Mouse (Mus musculus) lung, postnatal 0 days (tissue): ENCODE data around the gene Stag2. TPM values are rescaled to one million over a fixed set of nuclear protein-coding genes. Genes with fewer than 3 reads are reported as not detected.

ENCODE experiments used
- ATAC-seq: fragments of 200-750 bp; cut with Nextera tagmentation; 2 replicates; pipeline ENCODE4 v1.8.0; 2017; ENCODE audit warnings: moderate library complexity
- DNase-seq: peaks from one replicate; pipeline ENCODE4 v3.0.0-alpha.2; 2016; ENCODE audit warnings: low spot score
- H3K27ac ChIP-seq: fragments of 300-500 bp; sonication (generic); 2 replicates; pipeline ENCODE4 v1.5.1; 2014; ENCODE audit warnings: antibody characterized with exemption, mild to moderate bottlenecking, low read length, mixed read lengths
- H3K27me3 ChIP-seq: fragments of 300-500 bp; sonication (generic); replicated peaks from 2 replicates; pipeline ENCODE4 v1.6.1; 2014; ENCODE audit warnings: low read length, mixed read lengths; ENCODE audit not compliant: insufficient read depth
- H3K36me3 ChIP-seq: fragments of 300-500 bp; sonication (generic); 2 replicates; pipeline ENCODE4 v1.6.1; 2014; ENCODE audit warnings: low read length, mixed read lengths; ENCODE audit not compliant: insufficient read depth
- H3K4me1 ChIP-seq: fragments of 300-500 bp; sonication (generic); 2 replicates; pipeline ENCODE4 v1.6.1; 2014; ENCODE audit warnings: antibody characterized with exemption, low read depth, low read length, mixed read lengths; ENCODE audit not compliant: insufficient read depth
- H3K4me2 ChIP-seq: fragments of 300-500 bp; sonication (generic); replicated peaks from 2 replicates; pipeline ENCODE4 v1.6.1; 2014; ENCODE audit warnings: low read depth, mild to moderate bottlenecking, low read length, moderate library complexity, mixed read lengths
- H3K4me3 ChIP-seq: fragments of 300-500 bp; sonication (generic); 2 replicates; pipeline ENCODE4 v1.5.1; 2014; ENCODE audit warnings: low read depth, low read length
- H3K9ac ChIP-seq: fragments of 300-500 bp; sonication (generic); replicated peaks from 2 replicates; pipeline ENCODE4 v1.6.1; 2014; ENCODE audit warnings: low read depth, mild to moderate bottlenecking
- H3K9me3 ChIP-seq: fragments of 300-500 bp; sonication (generic); 2 replicates; pipeline ENCODE4 v1.6.1; 2016; ENCODE audit warnings: low read length, mixed read lengths
- CTCF ChIP-seq: IDR thresholded peaks from 2 replicates; pipeline ENCODE4 v1.5.1; 2016; ENCODE audit warnings: antibody characterized with exemption, mild to moderate bottlenecking
- EP300 ChIP-seq: IDR thresholded peaks from 2 replicates; pipeline ENCODE4 v1.6.1; 2016; ENCODE audit warnings: antibody characterized with exemption, mild to moderate bottlenecking, control low read depth
- WGBS: fragments of 180-500 bp; shearing (Covaris S2); extraction: QIAGEN DNeasy Blood & Tissue Kit; methylation state at CpG from one replicate; pipeline ENCODE4 v1.1.7; 2014; 5-methylcytosine and 5-hydroxymethylcytosine counted together
- polyA plus RNA-seq: library from polyadenylated mRNA; unstranded; fragments of >200 nt; fragmentation: Nextera tagmentation; extraction: Ambion mirVana; gene quantifications from 2 replicates; pipeline ENCODE4 v1.2.1, GENCODE M21; 2015

Stag2 gene
- polyA plus RNA-seq, 1 experiment from 2014 or later: 26.8 TPM

GRCm38 (mm10) chrX:42151903-42152369 lies 2.8 kb downstream of the Stag2 start:
- ATAC-seq: peak; percentile 67
- H3K27ac ChIP-seq: peak overlapping the region; percentile 93
- 12% methylated on average over 17 of the region's 17 CpGs for WGBS
- peak; percentile 96 for DNase-seq
- H3K36me3 ChIP-seq: no peaks in the 10 kb centered on the region
- H3K4me1 ChIP-seq: no peaks in the 10 kb centered on the region
- H3K4me2 ChIP-seq: peak overlapping the region; percentile 53
- no peaks in the 10 kb centered on the region for H3K9me3 ChIP-seq
- peak overlapping the region; percentile 68 for H3K9ac ChIP-seq
- TF ChIP-seq CTCF: no peak
- H3K27me3 ChIP-seq: no peaks in the 10 kb centered on the region
- H3K4me3 ChIP-seq: peak overlapping the region; percentile 56

GRCm38 (mm10) chrX:42153056-42153455 lies 3.9 kb downstream of the Stag2 start:
- Histone ChIP-seq H3K27me3 (no peaks in the 10 kb centered on the region), H3K4me2 (peak overlapping the region; percentile 53), H3K9me3 (no peaks in the 10 kb centered on the region), H3K4me1 (no peaks in the 10 kb centered on the region), H3K36me3 (no peaks in the 10 kb centered on the region), H3K27ac (peak overlapping the region; percentile 59; the same call in 1 of the 2 replicates), H3K9ac (no peak overlapping the region), H3K4me3 (peak overlapping the region; percentile 56)
- WGBS: 8% methylated on average over 4 of the region's 4 CpGs
- ATAC-seq: no peak
- peak; percentile 47; the same call in 1 of the 2 replicates for TF ChIP-seq EP300
- TF ChIP-seq CTCF: no peak
- DNase-seq: peak; percentile 57

- Histone ChIP-seq H3K9me3 (no peaks in the 10 kb centered on the region), H3K36me3 (no peaks in the 10 kb centered on the region), H3K4me2 (no peak overlapping the region), H3K9ac (no peak overlapping the region), H3K27me3 (no peaks in the 10 kb centered on the region), H3K4me1 (no peaks in the 10 kb centered on the region), H3K4me3 (no peak overlapping the region), H3K27ac (no peak overlapping the region)
- 86% methylated on average over 1 of the region's 1 CpGs for WGBS
- ATAC-seq (no peak), DNase-seq (no peak)
- no peak for TF ChIP-seq EP300
- TF ChIP-seq CTCF: no peak
Measured at GRCm38 (mm10) chrX:42165455-42165854, 16.3 kb downstream of the Stag2 start.

- H3K9ac ChIP-seq: no peak overlapping the region
- no peak overlapping the region for H3K4me3 ChIP-seq
- no peak overlapping the region for H3K27ac ChIP-seq
- H3K27me3 ChIP-seq: no peaks in the 10 kb centered on the region
- DNase-seq (peak; percentile 23), ATAC-seq (no peak)
- H3K4me2 ChIP-seq: no peak overlapping the region
- no peaks in the 10 kb centered on the region for H3K36me3 ChIP-seq
- 71% methylated on average over 5 of the region's 5 CpGs for WGBS
- no peaks in the 10 kb centered on the region for H3K9me3 ChIP-seq
- no peak for TF ChIP-seq CTCF
- TF ChIP-seq EP300: no peak
- H3K4me1 ChIP-seq: no peaks in the 10 kb centered on the region
Measured at GRCm38 (mm10) chrX:42170811-42171210, 21.7 kb downstream of the Stag2 start.

- peak; percentile 9 for DNase-seq
- no peaks in the 10 kb centered on the region for H3K4me1 ChIP-seq
Measured at GRCm38 (mm10) chrX:42187590-42187989, 38.5 kb downstream of the Stag2 start.

GRCm38 (mm10) chrX:42188825-42189426 lies 39.8 kb downstream of the Stag2 start:
- no peaks in the 10 kb centered on the region for H3K4me1 ChIP-seq
- H3K27me3 ChIP-seq: no peaks in the 10 kb centered on the region
- ATAC-seq (no peak), DNase-seq (no peak)
- H3K4me3 ChIP-seq: no peak overlapping the region
- H3K36me3 ChIP-seq: no peaks in the 10 kb centered on the region
- H3K27ac ChIP-seq: no peak overlapping the region
- no peak overlapping the region for H3K9ac ChIP-seq
- 75% methylated on average over 2 of the region's 2 CpGs for WGBS
- no peak overlapping the region for H3K4me2 ChIP-seq
- H3K9me3 ChIP-seq: no peaks in the 10 kb centered on the region
- TF ChIP-seq CTCF (no peak), EP300 (no peak)

More at GRCm38 (mm10) chrX:42187590-42187989, 38.5 kb downstream of the Stag2 start:
- Histone ChIP-seq H3K36me3 (no peaks in the 10 kb centered on the region), H3K27me3 (no peaks in the 10 kb centered on the region), H3K4me3 (no peak overlapping the region), H3K9ac (no peak overlapping the region), H3K27ac (no peak overlapping the region), H3K9me3 (no peaks in the 10 kb centered on the region), H3K4me2 (no peak overlapping the region)
- TF ChIP-seq EP300: no peak
- no peak for TF ChIP-seq CTCF
- 64% methylated on average over 3 of the region's 3 CpGs for WGBS
- ATAC-seq: no peak

- Histone ChIP-seq H3K4me1 (no peaks in the 10 kb centered on the region), H3K36me3 (no peaks in the 10 kb centered on the region), H3K4me3 (no peak overlapping the region), H3K9ac (no peak overlapping the region), H3K27ac (no peak overlapping the region), H3K9me3 (no peaks in the 10 kb centered on the region), H3K27me3 (no peaks in the 10 kb centered on the region), H3K4me2 (no peak overlapping the region)
- 64% methylated on average over 3 of the region's 3 CpGs for WGBS
- no peak for DNase-seq
- TF ChIP-seq CTCF: no peak
- no peak for TF ChIP-seq EP300
- ATAC-seq: no peak
Measured at GRCm38 (mm10) chrX:42194608-42195007, 45.5 kb downstream of the Stag2 start.
